Mouse (Mus musculus): ENCODE measurements around the gene Kl. TPM values are rescaled to one million over a fixed set of nuclear protein-coding genes. Genes with fewer than 3 reads are reported as not detected.

Kl gene
- total RNA-seq, 2 experiments from 2014 or later, result 2.9 to 3.5 TPM

DNA sequence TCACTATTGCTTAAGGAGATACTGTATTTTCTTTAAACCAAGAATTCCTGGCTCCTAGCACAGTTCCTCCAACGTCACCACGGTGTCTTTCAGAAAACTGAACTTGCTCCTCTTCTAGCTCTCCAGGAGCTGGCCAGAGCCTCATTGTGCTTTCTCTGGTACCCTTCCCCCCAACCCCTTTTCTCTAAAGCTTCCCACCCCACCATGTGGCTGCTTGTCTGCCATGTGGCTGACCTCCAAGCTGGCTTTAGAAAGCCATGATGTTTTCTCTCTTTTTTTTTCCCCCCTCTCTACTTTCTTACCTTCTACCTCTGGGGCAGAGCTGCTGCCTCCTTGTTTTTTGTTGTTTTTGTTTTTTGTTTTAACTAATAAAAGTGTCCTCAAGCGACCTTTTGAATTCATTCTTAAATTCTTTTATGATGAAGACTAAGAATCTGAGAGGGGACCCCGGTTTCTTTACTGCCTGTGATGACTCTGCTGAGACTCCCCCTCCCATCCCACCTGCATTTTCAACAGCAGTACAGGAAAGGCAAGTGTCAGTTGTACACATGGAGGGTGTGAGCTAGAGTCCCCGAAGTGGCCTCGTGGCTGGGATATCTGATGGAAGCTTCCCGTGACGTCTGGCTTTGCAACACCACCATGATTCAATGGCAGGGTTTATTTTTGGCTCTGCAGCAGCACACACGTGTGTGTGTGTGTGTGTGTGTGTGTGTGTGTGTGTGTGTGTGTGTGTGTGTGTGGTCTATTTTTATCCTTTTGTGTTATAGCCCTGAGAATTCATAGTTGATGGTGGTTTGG, 82.5 kb downstream of the Kl start:
- DNase-seq, result no peak

DNA sequence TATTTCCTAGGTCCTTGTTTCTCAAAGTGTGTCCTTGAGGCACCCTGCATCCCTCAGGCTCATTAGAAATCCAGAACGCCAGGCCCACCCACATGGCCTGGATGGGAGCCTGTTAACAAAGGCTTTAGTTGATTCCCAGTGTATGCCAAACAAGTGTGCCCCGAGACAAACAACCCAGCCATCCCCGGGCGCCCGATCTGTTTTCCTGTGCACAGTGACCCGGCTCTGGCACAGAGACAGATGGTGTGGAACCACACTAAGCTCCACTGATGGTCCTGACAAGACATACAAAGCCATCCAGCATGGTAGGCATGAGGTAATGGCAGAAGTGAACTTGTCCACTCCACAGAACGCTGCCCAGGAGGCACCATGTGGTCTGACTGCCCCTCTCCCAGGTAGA, 85.5 kb downstream of the Kl start:
- DNase-seq, result no peak

DNA sequence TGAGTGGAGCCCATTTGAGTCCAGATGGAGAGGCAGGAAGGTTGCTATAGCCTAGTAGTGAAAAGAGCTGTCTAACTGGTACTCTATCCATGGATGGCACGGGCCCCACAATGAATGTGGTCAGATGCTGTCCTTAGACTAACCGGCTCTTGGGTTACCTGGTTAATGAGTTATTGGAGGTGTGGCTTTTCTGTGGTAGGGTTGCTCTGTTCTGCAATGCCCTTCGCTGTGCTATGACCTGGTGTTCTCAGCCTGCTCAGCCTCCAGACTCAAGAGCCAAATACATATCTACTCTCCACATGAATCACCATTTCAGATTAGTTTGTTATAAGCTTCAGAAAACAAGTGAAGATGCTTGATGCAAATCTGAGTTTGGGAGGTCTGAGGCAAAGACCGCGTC, 90.5 kb downstream of the Kl start:
- no peak for DNase-seq

Data from gastrocnemius, postnatal 10 days (tissue).